Mouse (Mus musculus) heart, adult 2 months (tissue): ENCODE results near the gene Dnah11. TPM values are rescaled to one million over a fixed set of nuclear protein-coding genes. Genes with fewer than 3 reads are reported as not detected.

ENCODE experiments used
- DNase-seq, 2 experiments: peaks; one replicate each; pipeline ENCODE4 v3.0.0; 2021
- H3K27ac ChIP-seq: fragments of 200-600 bp; 2 replicates; pipeline ENCODE4 v1.8.1; 2022
- H3K27me3 ChIP-seq: fragments of 200-500 bp; 2 replicates; pipeline ENCODE4 v1.6.1; 2012; ENCODE audit warnings: mild to moderate bottlenecking, low read length, inconsistent platforms, mixed read lengths; ENCODE audit not compliant: control insufficient read depth, insufficient read depth
- H3K36me3 ChIP-seq: fragments of 200-500 bp; 2 replicates; pipeline ENCODE4 v1.6.1; 2012; ENCODE audit warnings: low read length, inconsistent platforms; ENCODE audit not compliant: control insufficient read depth, insufficient read depth
- H3K4me1 ChIP-seq: fragments of 200-500 bp; 2 replicates; pipeline ENCODE4 v1.6.1; 2011; ENCODE audit warnings: low read length; ENCODE audit not compliant: control insufficient read depth, insufficient read depth
- H3K4me3 ChIP-seq: fragments of 200-600 bp; 2 replicates; pipeline ENCODE4 v1.8.1; 2022
- H3K79me2 ChIP-seq: fragments of 200-500 bp; replicated peaks from 2 replicates; pipeline ENCODE4 v1.6.1; 2012; ENCODE audit warnings: mild to moderate bottlenecking, inconsistent platforms, low read length, moderate library complexity, mixed read lengths; ENCODE audit not compliant: control insufficient read depth, insufficient read depth
- H3K9ac ChIP-seq: fragments of 200-500 bp; 2 replicates; pipeline ENCODE4 v1.6.1; 2012; ENCODE audit warnings: low read depth, mild to moderate bottlenecking, control low read depth, inconsistent platforms, low read length, mixed read lengths
- CTCF ChIP-seq: fragments of 200-600 bp; IDR thresholded peaks from 2 replicates; pipeline ENCODE4 v1.8.1; 2022; ENCODE audit warnings: antibody characterized with exemption, mild to moderate bottlenecking, moderate library complexity
- EP300 ChIP-seq: fragments of 200-500 bp; IDR thresholded peaks from 2 replicates; pipeline ENCODE4 v1.6.1; 2011; ENCODE audit warnings: low read depth, low read length, control low read depth; ENCODE audit not compliant: insufficient read depth
- POLR2A ChIP-seq: fragments of 200-500 bp; IDR thresholded peaks from 2 replicates; pipeline ENCODE4 v1.6.1; 2011; ENCODE audit warnings: mild to moderate bottlenecking, low read depth, low read length, control low read depth; ENCODE audit not compliant: insufficient read depth
- WGBS: fragments of 180-500 bp; shearing (Covaris S2); methylation state at CpG from one replicate; pipeline ENCODE4 v1.1.7; 2018; 5-methylcytosine and 5-hydroxymethylcytosine counted together
- intact Hi-C: fragments of 180-260 bp; cut with DNase I; formaldehyde crosslinking; loops from one replicate; pipeline ENCODE4 v1.15.1; 2025
- polyA plus RNA-seq: library from polyadenylated mRNA; depleted of rRNA; stranded (reverse); fragments of >200 nt; gene quantifications from 2 replicates; pipeline ENCODE4 v1.2.3, GENCODE M21; 2012
- total RNA-seq, 2 experiments: library from RNA; stranded (reverse); gene quantifications; 2 replicates each; pipeline ENCODE4 v1.2.3; 2021

Gene Dnah11
- total and polyA plus RNA-seq, 3 experiments: 0.10 TPM; not detected in 2

DNA sequence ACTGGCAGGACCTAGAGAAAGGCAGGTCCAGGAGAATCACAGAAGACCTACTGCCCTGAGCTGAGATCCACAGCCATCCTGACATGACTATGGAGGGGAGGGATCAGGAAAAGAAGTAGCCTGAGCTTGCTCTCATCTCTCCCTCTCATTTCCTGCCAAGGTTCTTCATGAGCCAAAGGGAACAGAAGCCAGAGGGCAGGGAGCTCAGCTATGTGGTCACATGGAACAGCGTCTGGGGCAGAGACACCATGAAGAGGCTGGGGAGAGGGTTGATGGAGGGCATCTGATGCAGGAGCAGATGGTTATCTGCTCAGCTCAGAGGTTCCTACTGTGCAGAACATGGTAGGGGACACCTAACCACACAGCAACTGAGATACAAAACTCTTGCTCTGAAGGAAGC, 163.9 kb downstream of the Dnah11 start:
- Histone ChIP-seq H3K4me3 (no peak overlapping the region), H3K36me3 (no peaks in the 10 kb centered on the region), H3K27me3 (no peaks in the 10 kb centered on the region), H3K4me1 (no peaks in the 10 kb centered on the region), H3K27ac (no peak overlapping the region), H3K9ac (no peak overlapping the region), H3K79me2 (no peaks in the 10 kb centered on the region)
- TF ChIP-seq CTCF: no peak
- TF ChIP-seq POLR2A: no peak
- no peak for TF ChIP-seq EP300
- intact Hi-C loops: no loop called here
- DNase-seq: no peak
- 59% methylated on average over 1 of the region's 1 CpGs for WGBS

DNA sequence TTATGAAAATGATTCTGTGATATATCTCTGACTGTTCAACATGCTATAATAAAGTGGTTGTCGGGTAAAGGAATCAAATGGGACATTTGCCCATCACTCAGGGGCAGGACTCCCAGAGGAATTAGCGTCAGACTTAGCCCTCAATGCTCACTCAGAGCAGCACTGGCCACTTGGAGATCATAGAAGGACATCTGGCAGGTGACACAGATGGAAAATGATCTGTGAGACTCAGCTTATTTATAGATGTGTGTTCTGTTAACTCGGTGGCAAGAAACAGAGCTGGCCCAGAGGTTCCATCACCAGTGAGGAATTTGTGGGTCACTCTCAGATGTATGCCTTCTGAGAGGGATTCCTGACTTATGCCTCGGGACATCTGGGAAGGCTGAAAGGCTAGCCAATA, 173.1 kb downstream of the Dnah11 start:
- Histone ChIP-seq H3K27ac (no peak overlapping the region), H3K79me2 (no peaks in the 10 kb centered on the region), H3K27me3 (no peaks in the 10 kb centered on the region), H3K36me3 (no peaks in the 10 kb centered on the region), H3K9ac (no peak overlapping the region), H3K4me1 (no peaks in the 10 kb centered on the region), H3K4me3 (no peak overlapping the region)
- no peak for TF ChIP-seq EP300
- no peak for TF ChIP-seq POLR2A
- no peak for TF ChIP-seq CTCF
- WGBS: 48% methylated on average over 4 of the region's 4 CpGs
- DNase-seq: no peak
- intact Hi-C loops: no loop called here

DNA sequence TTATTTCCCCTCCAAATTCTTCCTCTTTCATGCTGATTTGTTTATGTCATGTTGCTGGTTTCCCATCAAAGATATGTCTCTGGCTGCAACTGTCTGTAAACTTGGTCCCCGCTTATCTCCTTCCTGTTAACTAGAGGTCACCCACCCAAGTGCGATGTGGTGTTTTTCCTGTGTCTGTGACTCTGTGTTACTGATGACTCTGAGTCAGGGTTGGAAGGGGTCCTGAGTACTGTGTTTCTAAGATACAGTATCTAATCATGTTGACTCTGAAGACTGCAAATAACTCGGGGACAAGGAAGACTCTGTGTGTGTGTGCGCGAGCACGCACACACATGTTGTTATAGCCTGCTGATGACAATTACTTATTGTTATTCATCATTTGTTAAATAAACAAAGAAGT, 179.9 kb downstream of the Dnah11 start:
- H3K27me3 ChIP-seq: no peaks in the 10 kb centered on the region
- no peak for DNase-seq
- no peaks in the 10 kb centered on the region for H3K79me2 ChIP-seq
- H3K4me3 ChIP-seq: no peak overlapping the region
- no peak overlapping the region for H3K9ac ChIP-seq
- WGBS: 38% methylated on average over 6 of the region's 6 CpGs
- intact Hi-C loops: no loop called here
- no peak for TF ChIP-seq EP300
- TF ChIP-seq POLR2A: no peak
- no peak for TF ChIP-seq CTCF
- H3K4me1 ChIP-seq: no peaks in the 10 kb centered on the region; the same call in 1 of the 2 replicates
- no peaks in the 10 kb centered on the region for H3K36me3 ChIP-seq
- no peak overlapping the region for H3K27ac ChIP-seq

DNA sequence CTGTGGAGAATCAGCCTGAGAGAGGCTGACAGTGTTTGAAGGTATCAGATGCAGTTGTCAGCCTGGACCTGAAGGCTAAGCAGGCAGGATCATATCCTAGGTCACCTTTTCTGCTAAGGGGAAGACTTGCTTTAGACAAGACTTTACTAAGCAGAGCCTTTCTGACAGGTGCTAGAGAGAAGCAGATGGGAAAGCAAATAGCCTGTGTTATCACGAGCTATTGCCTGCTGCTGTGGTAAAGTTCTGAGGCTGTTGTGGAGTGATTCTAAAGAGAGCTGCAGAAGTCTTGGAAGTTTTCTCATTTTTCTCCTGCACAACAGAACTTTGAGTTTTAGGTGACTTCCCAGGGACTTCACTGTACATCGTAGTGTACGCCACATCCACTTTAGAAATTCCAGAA, 185.0 kb downstream of the Dnah11 start:
- TF ChIP-seq CTCF: no peak
- TF ChIP-seq POLR2A: no peak
- no peak for TF ChIP-seq EP300
- no peak for DNase-seq
- Histone ChIP-seq H3K79me2 (no peaks in the 10 kb centered on the region), H3K27ac (no peak overlapping the region), H3K27me3 (no peaks in the 10 kb centered on the region), H3K9ac (no peak overlapping the region), H3K36me3 (no peaks in the 10 kb centered on the region), H3K4me3 (no peak overlapping the region), H3K4me1 (no peaks in the 10 kb centered on the region; the same call in 1 of the 2 replicates)
- intact Hi-C loops: no loop called here
- WGBS: 85% methylated on average over 3 of the region's 3 CpGs

DNA sequence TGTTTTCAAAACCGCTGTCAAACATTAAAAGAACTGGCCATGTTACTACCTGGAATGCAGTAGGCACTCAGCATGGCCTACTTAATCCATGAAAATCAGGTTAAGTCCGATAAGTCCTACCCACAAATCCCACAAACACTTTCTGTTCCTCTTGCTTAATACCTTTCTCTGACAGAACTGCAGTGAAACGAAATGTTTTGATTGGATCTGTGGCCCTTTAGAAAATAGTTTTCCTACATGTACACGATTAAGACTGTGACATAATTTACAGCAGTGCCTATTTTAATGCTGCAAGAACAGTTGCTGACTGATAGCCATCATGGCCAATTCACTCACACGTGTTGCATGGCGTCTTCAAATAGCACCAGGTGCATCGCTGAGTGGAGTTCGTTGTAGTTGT, 186.9 kb downstream of the Dnah11 start:
- Histone ChIP-seq H3K4me1 (no peaks in the 10 kb centered on the region), H3K9ac (no peak overlapping the region), H3K27me3 (no peaks in the 10 kb centered on the region), H3K79me2 (no peaks in the 10 kb centered on the region), H3K36me3 (no peaks in the 10 kb centered on the region), H3K27ac (no peak overlapping the region), H3K4me3 (no peak overlapping the region)
- intact Hi-C loops: no loop called here
- TF ChIP-seq POLR2A (no peak), EP300 (no peak), CTCF (no peak)
- 83% methylated on average over 8 of the region's 8 CpGs for WGBS
- no peak for DNase-seq

DNA sequence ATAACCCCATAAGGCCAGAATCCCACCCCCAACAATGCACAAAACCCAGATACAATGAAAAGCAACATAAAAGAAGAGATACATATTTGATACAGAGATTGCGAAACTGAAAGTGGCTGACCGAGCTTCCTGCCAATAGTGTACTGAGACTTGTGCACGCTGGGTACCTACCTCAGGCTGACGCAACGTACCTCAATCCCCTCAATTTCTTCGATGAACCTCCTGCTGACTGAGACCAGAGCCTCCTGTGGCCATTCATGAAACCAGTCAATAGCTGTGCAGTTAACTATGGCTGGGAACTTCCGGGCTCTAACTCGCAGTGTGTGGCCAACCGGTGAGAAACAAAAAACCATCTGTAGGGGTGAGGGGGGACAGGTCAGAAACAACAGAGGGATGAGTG, 203.9 kb downstream of the Dnah11 start:
- Histone ChIP-seq H3K27me3 (no peaks in the 10 kb centered on the region), H3K79me2 (no peaks in the 10 kb centered on the region), H3K4me1 (no peaks in the 10 kb centered on the region), H3K36me3 (no peaks in the 10 kb centered on the region), H3K4me3 (no peak overlapping the region), H3K9ac (no peak overlapping the region), H3K27ac (no peak overlapping the region)
- intact Hi-C loops: no loop called here
- TF ChIP-seq CTCF (no peak), EP300 (no peak), POLR2A (no peak)
- WGBS: 74% methylated on average over 9 of the region's 9 CpGs
- DNase-seq: no peak
